Mouse (Mus musculus): ENCODE results near the gene Sft2d1. TPM values are rescaled to one million over a fixed set of nuclear protein-coding genes. Genes with fewer than 3 reads are reported as not detected.

Sft2d1 gene
- polyA plus RNA-seq, 1 experiment = 56.3 TPM

DNA sequence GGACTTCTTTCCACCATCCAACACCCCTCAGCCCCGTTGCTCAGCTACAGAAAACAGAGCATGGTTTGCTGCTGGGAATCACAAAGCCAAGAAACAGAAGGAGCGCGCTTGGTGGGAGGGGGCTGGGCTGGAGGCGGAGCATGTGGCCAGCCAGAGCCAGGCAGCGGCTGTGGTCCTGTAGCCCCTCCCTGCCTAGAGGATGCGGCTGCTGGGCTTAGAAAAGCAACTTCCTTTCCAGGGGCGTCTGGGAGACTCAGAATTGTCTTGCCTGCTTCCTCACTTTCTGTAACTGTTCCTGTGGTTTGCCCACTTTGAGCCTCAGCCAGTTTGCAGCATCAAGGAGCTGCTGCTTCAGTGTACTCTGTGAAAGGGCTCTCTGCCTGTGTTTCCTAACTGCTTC lies 60.9 kb downstream of the Sft2d1 start:
- Histone ChIP-seq H3K4me1 (ENCODE audit: control insufficient read depth, insufficient read depth, low read length) (no peaks in the 10 kb centered on the region), H3K27ac (ENCODE audit: insufficient read depth, low read length) (no peak overlapping the region), H3K4me3 (ENCODE audit: insufficient read depth, low read length) (peak overlapping the region; percentile 8; the same call in 1 of the 2 replicates)
- TF ChIP-seq CTCF (IDR thresholded peaks at IDR 0.05; ENCODE audit: borderline replicate concordance, insufficient read depth, low read length) = no peak
- peak; percentile 56; the same call in 1 of the 2 replicates for TF ChIP-seq POLR2A (IDR thresholded peaks at IDR 0.05; ENCODE audit: low read depth, low read length)

DNA sequence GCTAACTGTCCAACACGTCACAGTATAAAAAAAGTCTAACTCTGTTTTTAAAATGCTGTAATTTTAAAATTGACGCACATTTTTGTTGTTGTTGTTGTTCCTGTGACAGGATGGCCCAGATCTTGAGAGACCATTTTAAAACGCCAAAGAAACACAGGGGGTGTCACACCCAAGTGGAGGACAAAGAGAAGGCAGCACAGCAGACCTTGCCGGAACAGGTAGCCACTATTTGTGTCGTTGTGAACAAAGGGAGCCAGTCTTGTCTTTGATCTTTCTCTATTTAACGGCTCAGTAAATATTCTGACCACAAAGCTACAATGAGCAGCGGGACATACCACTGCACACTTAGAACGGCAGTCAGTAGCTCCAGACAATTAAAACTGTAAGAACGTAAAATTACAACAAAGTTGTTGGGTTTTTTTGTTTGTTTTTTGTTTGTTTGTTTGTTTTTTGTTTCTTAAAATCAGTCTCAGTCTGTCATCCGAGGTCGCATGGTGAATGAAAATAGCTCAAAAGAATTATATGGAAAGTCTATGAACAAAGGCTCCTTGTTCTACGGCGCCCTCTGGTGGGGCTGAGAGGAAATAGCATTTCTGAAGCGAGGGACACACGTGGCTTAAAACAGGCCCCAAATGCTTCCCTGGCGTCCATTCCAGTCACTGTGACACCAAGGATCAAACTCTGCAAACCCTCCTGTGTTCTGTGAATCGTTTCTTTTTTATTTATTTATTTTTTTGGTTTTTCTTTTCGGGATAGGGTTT lies 61.6 kb downstream of the Sft2d1 start:
- Histone ChIP-seq H3K27ac (ENCODE audit: insufficient read depth, low read length) (no peak overlapping the region), H3K4me1 (ENCODE audit: control insufficient read depth, insufficient read depth, low read length) (no peaks in the 10 kb centered on the region), H3K4me3 (ENCODE audit: insufficient read depth, low read length) (peak overlapping the region; percentile 8; the same call in 1 of the 2 replicates)
- peak; percentile 55; the same call in 1 of the 2 replicates for TF ChIP-seq CTCF (IDR thresholded peaks at IDR 0.05; ENCODE audit: borderline replicate concordance, insufficient read depth, low read length)
- no peak for TF ChIP-seq POLR2A (IDR thresholded peaks at IDR 0.05; ENCODE audit: low read depth, low read length)

Other genes with a start within 250 kb of the Sft2d1 start
- gene Gm49673, start 163.3 kb upstream of the Sft2d1 start, polyA plus RNA-seq (2011; ENCODE audit: insufficient read length, low read depth, missing spikeins) = 0.19 TPM in 1 of 2 replicates, not detected in the other
- 5.0 and 7.8 TPM in 2 replicates for gene Rnaset2a, start 163.0 kb upstream of the Sft2d1 start, polyA plus RNA-seq (2011; ENCODE audit: insufficient read length, low read depth, missing spikeins)
- 18.1 and 28.1 TPM in 2 replicates for gene Fgfr1op, start 145.6 kb upstream of the Sft2d1 start, polyA plus RNA-seq (2011; ENCODE audit: insufficient read length, low read depth, missing spikeins)
- not detected in 2 replicates for gene Ccr6, start 75.1 kb upstream of the Sft2d1 start, polyA plus RNA-seq (2011; ENCODE audit: insufficient read length, low read depth, missing spikeins)
- 53.0 and 79.3 TPM in 2 replicates for gene Mpc1, start 28.2 kb upstream of the Sft2d1 start, polyA plus RNA-seq (2011; ENCODE audit: insufficient read length, low read depth, missing spikeins)
- not detected in 2 replicates for gene Prr18, start 26.4 kb downstream of the Sft2d1 start, polyA plus RNA-seq (2011; ENCODE audit: insufficient read length, low read depth, missing spikeins)
- not detected in 2 replicates for gene T2, start 44.9 kb downstream of the Sft2d1 start, polyA plus RNA-seq (2011; ENCODE audit: insufficient read length, low read depth, missing spikeins)
- not detected in 2 replicates for gene T, start 123.3 kb downstream of the Sft2d1 start, polyA plus RNA-seq (2011; ENCODE audit: insufficient read length, low read depth, missing spikeins)
- gene Pde10a, start 214.3 kb downstream of the Sft2d1 start, polyA plus RNA-seq (2011; ENCODE audit: insufficient read length, low read depth, missing spikeins) = 7.9 and 9.3 TPM in 2 replicates